Mouse (Mus musculus) MEL (cell line): Measurements from ENCODE around the gene Trim27.

Source experiments
- CTCF ChIP-seq, 3 experiments: IDR thresholded peaks in 2 of 3; conservative IDR thresholded peaks in 1 of 3; 2 replicates each; pipeline ENCODE4 v1.5.1; 2011 to 2012; ENCODE audit warnings: low read length in 3 of 3, low read depth in 2 of 3, mild to moderate bottlenecking in 2 of 3, improper control_type of control experiment in 1 of 3, inconsistent platforms in 1 of 3, mixed read lengths in 1 of 3, moderate library complexity in 1 of 3; ENCODE audit not compliant: control insufficient read depth in 1 of 3, insufficient read depth in 1 of 3, poor library complexity in 1 of 3, severe bottlenecking in 1 of 3
- EP300 ChIP-seq, 2 experiments: IDR thresholded peaks; 2 replicates each; pipeline ENCODE4 v1.6.1; 2011; ENCODE audit warnings: improper control_type of control experiment in 2 of 2, low read length in 2 of 2, low read depth in 1 of 2, mild to moderate bottlenecking in 1 of 2
- ETS1 ChIP-seq: IDR thresholded peaks from 2 replicates; pipeline ENCODE4 v1.6.1; 2012; ENCODE audit warnings: low read depth, mild to moderate bottlenecking, inconsistent platforms, low read length, improper control_type of control experiment, moderate library complexity
- GATA1 ChIP-seq: IDR thresholded peaks from 2 replicates; pipeline ENCODE4 v1.6.1; 2011; ENCODE audit warnings: low read depth, low read length, improper control_type of control experiment
- HCFC1 ChIP-seq: IDR thresholded peaks from 2 replicates; pipeline ENCODE4 v1.6.1; 2012; ENCODE audit warnings: low read depth, mild to moderate bottlenecking, inconsistent platforms, low read length, improper control_type of control experiment, moderate library complexity
- MAFK ChIP-seq: IDR thresholded peaks from 2 replicates; pipeline ENCODE4 v1.6.1; 2011; ENCODE audit warnings: low read depth, mild to moderate bottlenecking, low read length, improper control_type of control experiment, borderline replicate concordance
- MXI1 ChIP-seq: IDR thresholded peaks from 2 replicates; pipeline ENCODE4 v1.6.1; 2011; ENCODE audit warnings: mild to moderate bottlenecking, low read depth, low read length, improper control_type of control experiment
- POLR2A ChIP-seq, 2 experiments: IDR thresholded peaks; 2 replicates each; pipeline ENCODE4 v1.6.1; 2011 to 2012; ENCODE audit warnings: low read length in 2 of 2, mild to moderate bottlenecking in 2 of 2, control low read depth in 1 of 2, improper control_type of control experiment in 1 of 2, low read depth in 1 of 2, moderate library complexity in 1 of 2; ENCODE audit not compliant: control insufficient read depth in 1 of 2, insufficient read depth in 1 of 2, poor library complexity in 1 of 2
- POLR2AphosphoS5 ChIP-seq: IDR thresholded peaks from 2 replicates; pipeline ENCODE4 v1.6.1; 2012; ENCODE audit warnings: low read depth, borderline replicate concordance, mild to moderate bottlenecking, inconsistent platforms, low read length, moderate library complexity, mixed read lengths
- TAL1 ChIP-seq: IDR thresholded peaks from 2 replicates; pipeline ENCODE4 v1.6.1; 2012; ENCODE audit warnings: mild to moderate bottlenecking, inconsistent platforms, low read length, moderate library complexity, mixed read lengths
- TBP ChIP-seq: IDR thresholded peaks from 2 replicates; pipeline ENCODE4 v1.8.0; 2011; ENCODE audit warnings: low read depth, low read length, improper control_type of control experiment
- ZKSCAN1 ChIP-seq: IDR thresholded peaks from 2 replicates; pipeline ENCODE4 v1.6.1; 2012; ENCODE audit warnings: low read depth, mild to moderate bottlenecking, inconsistent platforms, low read length, improper control_type of control experiment, moderate library complexity

- TF ChIP-seq EP300 (IDR thresholded peaks at IDR 0.05; ENCODE audit: low read depth in 1 of 2, low read length in 2 of 2): no peak
- TF ChIP-seq POLR2A (IDR thresholded peaks at IDR 0.05; ENCODE audit: control insufficient read depth in 1 of 2, insufficient read depth in 1 of 2, low read depth in 1 of 2, low read length in 2 of 2, poor library complexity in 1 of 2): no peak
- TF ChIP-seq CTCF (IDR thresholded peaks at IDR 0.05 in 2 of 3, conservative IDR thresholded peaks at IDR 0.05 in 1 of 3; ENCODE audit: control insufficient read depth in 1 of 3, insufficient read depth in 1 of 3, low read depth in 2 of 3, low read length in 3 of 3, poor library complexity in 1 of 3, severe bottlenecking in 1 of 3): no peak
- TF ChIP-seq GATA1: no peak
- TF ChIP-seq TBP: no peak
- TF ChIP-seq TAL1: no peak
- no peak for TF ChIP-seq MXI1
- no peak for TF ChIP-seq ETS1
- TF ChIP-seq POLR2AphosphoS5: no peak
- TF ChIP-seq MAFK: no peak
- no peak for TF ChIP-seq ZKSCAN1
- no peak for TF ChIP-seq HCFC1
Observed at GRCm38 (mm10) chr13:21173072-21173471, 6.2 kb upstream of the Trim27 start.
